Mouse (Mus musculus): ENCODE measurements around the gene Usp30. TPM values are rescaled to one million over a fixed set of nuclear protein-coding genes. Genes with fewer than 3 reads are reported as not detected.

Gene Usp30
- polyA plus RNA-seq, 1 experiment from 2014 or later: 7.6 TPM

DNA sequence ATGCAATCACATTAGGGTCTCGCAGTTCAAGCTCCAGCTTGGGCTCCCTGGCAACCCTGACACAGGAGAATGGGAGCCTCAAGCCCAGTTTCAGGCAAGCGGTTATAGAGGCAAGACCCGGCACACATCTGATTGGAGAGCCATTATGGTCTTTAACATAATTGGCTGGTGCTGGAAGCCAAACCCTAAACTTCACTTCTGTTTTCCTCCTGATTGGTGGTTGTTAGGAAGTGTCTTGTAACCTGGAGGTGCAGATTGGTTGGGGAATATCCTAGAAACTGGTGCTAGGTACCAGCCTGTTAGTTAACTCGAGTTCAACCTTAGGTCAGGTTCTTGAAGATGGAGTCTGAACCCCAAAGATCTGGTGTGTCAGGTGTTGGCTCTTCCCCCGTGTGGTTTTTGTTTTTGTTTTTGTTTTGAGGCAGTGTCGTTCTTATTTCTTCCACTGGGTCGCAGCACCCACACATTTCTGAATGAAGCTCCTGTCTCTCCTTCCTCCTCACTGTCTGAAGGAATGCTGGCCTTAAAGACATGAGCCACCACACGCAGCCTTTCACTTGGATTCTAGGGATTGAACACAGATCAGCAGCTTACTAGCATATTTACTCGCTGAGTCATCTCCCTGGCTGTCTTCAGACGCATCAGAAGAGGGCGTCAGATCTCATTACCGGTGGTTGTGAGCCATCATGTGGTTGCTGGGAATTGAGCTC is 97.0 kb downstream of the Usp30 start:
- Histone ChIP-seq H3K36me3 (ENCODE audit: control insufficient read depth, insufficient read depth, low read length) (peaks cover 16% of the 10 kb centered on the region), H3K27me3 (ENCODE audit: control insufficient read depth, insufficient read depth, low read length) (no peaks in the 10 kb centered on the region), H3K4me2 (ENCODE audit: low read length) (no peak overlapping the region), H3K27ac (replicated peaks in 1 of 2; ENCODE audit: control insufficient read depth in 1 of 2, insufficient read depth in 1 of 2, low read depth in 2 of 2, low read length in 2 of 2) (no peak overlapping the region), H3K9ac (ENCODE audit: low read length) (no peak overlapping the region), H3K4me3 (ENCODE audit: control insufficient read depth in 1 of 2, insufficient read depth in 1 of 2, low read depth in 1 of 2, low read length in 2 of 2) (no peak overlapping the region), H3K9me3 (ENCODE audit: control insufficient read depth, low read length) (no peaks in the 10 kb centered on the region), H3K4me1 (ENCODE audit: control insufficient read depth in 2 of 2, insufficient read depth in 2 of 2, low read length in 2 of 2) (peaks cover 2 to 7% of the 10 kb centered on the region in 2 experiments; a peak in 3 of 4 replicates)
- WGBS: 49% methylated on average over 12 of the region's 12 CpGs
- no peak for ATAC-seq (ENCODE audit: insufficient number of reproducible peaks, insufficient read depth, low FRiP score, low read depth)

DNA sequence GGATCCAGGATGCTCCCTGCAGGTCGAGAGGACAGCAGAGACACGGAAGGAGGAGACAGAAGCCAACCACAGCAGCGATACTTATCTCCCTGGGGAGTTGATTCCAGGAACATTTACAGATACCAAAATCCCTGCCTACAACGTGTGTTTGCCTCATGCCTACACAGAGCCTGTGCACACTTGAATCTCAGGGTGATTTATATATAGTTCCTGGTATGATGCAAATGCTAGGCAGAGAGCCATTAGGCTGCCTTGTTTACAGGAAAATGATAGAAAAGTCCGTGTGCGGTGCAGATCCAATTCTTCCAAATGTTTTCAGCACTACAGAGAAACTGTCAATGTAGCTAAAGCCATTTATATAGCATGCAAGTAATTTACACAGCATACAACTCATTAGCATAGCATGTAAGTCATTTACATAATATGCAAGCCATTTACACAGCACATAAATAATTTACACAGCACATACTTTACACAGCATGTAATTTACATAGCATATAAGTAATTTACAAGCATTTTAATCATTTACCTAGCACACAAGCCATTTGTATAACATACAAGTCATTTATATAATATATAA is 97.9 kb downstream of the Usp30 start:
- 58% methylated on average over 6 of the region's 6 CpGs for WGBS
- no peak overlapping the region for H3K4me2 ChIP-seq (ENCODE audit: low read length)
- H3K27me3 ChIP-seq (ENCODE audit: control insufficient read depth, insufficient read depth, low read length): no peaks in the 10 kb centered on the region
- H3K27ac ChIP-seq (replicated peaks in 1 of 2; ENCODE audit: control insufficient read depth in 1 of 2, insufficient read depth in 1 of 2, low read depth in 2 of 2, low read length in 2 of 2): no peak overlapping the region
- ATAC-seq (ENCODE audit: insufficient number of reproducible peaks, insufficient read depth, low FRiP score, low read depth): no peak
- H3K4me3 ChIP-seq (ENCODE audit: control insufficient read depth in 1 of 2, insufficient read depth in 1 of 2, low read depth in 1 of 2, low read length in 2 of 2): no peak overlapping the region
- no peaks in the 10 kb centered on the region for H3K9me3 ChIP-seq (ENCODE audit: control insufficient read depth, low read length)
- peaks cover 16% of the 10 kb centered on the region for H3K36me3 ChIP-seq (ENCODE audit: control insufficient read depth, insufficient read depth, low read length)
- no peak overlapping the region for H3K9ac ChIP-seq (ENCODE audit: low read length)
- H3K4me1 ChIP-seq (ENCODE audit: control insufficient read depth in 2 of 2, insufficient read depth in 2 of 2, low read length in 2 of 2): peaks cover 2 to 7% of the 10 kb centered on the region in 2 experiments; a peak in 3 of 4 replicates

DNA sequence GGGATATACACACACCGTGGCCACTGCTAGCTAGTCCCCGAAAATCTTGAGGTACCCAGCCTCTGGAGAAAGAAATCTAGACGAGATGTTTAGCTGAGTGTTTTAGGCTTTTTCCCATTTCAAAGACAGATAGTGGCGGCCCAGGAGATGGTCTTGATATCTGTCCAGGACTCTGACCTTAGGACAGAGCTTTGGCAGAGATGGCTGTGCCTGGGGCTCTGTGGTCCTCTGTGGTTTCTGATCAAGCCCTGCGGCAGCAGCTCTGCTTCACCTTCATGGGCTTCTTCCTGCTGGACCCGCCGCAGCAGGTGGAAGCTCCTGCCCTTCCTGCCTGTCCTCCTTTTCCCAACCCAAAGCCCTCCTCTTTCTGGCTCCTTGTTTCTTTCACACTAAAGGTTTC is 105.1 kb downstream of the Usp30 start:
- Histone ChIP-seq H3K9ac (ENCODE audit: low read length) (no peak overlapping the region), H3K36me3 (ENCODE audit: control insufficient read depth, insufficient read depth, low read length) (peaks cover 15% of the 10 kb centered on the region), H3K27me3 (ENCODE audit: control insufficient read depth, insufficient read depth, low read length) (no peaks in the 10 kb centered on the region), H3K4me3 (ENCODE audit: control insufficient read depth in 1 of 2, insufficient read depth in 1 of 2, low read depth in 1 of 2, low read length in 2 of 2) (no peak overlapping the region), H3K27ac (replicated peaks in 1 of 2; ENCODE audit: control insufficient read depth in 1 of 2, insufficient read depth in 1 of 2, low read depth in 2 of 2, low read length in 2 of 2) (no peak overlapping the region), H3K4me1 (ENCODE audit: control insufficient read depth in 2 of 2, insufficient read depth in 2 of 2, low read length in 2 of 2) (peaks cover 11 to 14% of the 10 kb centered on the region in 2 experiments), H3K9me3 (ENCODE audit: control insufficient read depth, low read length) (no peaks in the 10 kb centered on the region), H3K4me2 (ENCODE audit: low read length) (no peak overlapping the region)
- 78% methylated on average over 7 of the region's 7 CpGs for WGBS
- ATAC-seq (ENCODE audit: insufficient number of reproducible peaks, insufficient read depth, low FRiP score, low read depth): no peak

DNA sequence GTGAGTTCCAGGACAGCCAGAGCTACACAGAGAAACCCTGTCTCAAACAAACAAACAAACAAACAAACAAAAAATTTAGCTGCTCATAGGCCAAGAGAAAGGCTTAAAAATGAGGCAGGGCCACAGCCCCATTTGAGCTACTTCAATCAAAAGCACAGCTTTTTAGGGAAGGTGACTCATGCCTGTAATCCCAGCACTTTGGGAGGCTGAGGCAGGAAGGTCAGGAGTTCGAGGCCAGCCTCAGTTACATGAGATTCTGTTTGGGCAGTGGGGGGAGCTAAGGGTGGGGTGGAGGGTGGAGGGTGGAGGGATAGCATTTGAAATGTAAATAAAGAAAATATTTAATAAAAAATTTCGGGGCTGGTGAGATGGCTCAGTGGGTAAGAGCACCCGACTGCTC is 107.7 kb downstream of the Usp30 start:
- WGBS: 97% methylated on average over 3 of the region's 3 CpGs
- Histone ChIP-seq H3K4me2 (ENCODE audit: low read length) (no peak overlapping the region), H3K27ac (replicated peaks in 1 of 2; ENCODE audit: control insufficient read depth in 1 of 2, insufficient read depth in 1 of 2, low read depth in 2 of 2, low read length in 2 of 2) (no peak overlapping the region), H3K4me1 (ENCODE audit: control insufficient read depth in 2 of 2, insufficient read depth in 2 of 2, low read length in 2 of 2) (peaks cover 16 to 23% of the 10 kb centered on the region in 2 experiments), H3K9me3 (ENCODE audit: control insufficient read depth, low read length) (no peaks in the 10 kb centered on the region), H3K36me3 (ENCODE audit: control insufficient read depth, insufficient read depth, low read length) (no peaks in the 10 kb centered on the region), H3K9ac (ENCODE audit: low read length) (no peak overlapping the region), H3K27me3 (ENCODE audit: control insufficient read depth, insufficient read depth, low read length) (no peaks in the 10 kb centered on the region), H3K4me3 (ENCODE audit: control insufficient read depth in 1 of 2, insufficient read depth in 1 of 2, low read depth in 1 of 2, low read length in 2 of 2) (no peak overlapping the region)
- ATAC-seq (ENCODE audit: insufficient number of reproducible peaks, insufficient read depth, low FRiP score, low read depth): no peak

DNA sequence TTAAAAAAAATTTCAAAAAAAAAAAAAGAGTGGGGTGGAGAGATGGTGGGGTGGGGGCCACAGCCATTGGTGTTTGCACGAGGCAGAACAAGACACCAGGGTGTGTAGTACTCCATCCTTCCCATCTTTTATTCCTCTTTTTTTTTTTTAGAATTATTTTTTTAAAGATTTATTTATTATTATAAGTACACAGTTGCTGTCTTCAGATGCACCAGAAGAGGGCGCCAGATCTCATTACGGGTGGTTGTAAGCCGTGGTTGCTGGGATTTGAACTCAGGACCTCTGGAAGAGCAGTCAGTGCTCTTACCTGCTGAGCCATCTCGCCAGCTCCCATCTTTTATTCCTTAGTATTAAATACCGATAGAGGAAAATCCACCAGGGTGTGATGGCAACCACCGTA is 108.2 kb downstream of the Usp30 start:
- Histone ChIP-seq H3K4me1 (ENCODE audit: control insufficient read depth in 2 of 2, insufficient read depth in 2 of 2, low read length in 2 of 2) (peaks cover 16 to 23% of the 10 kb centered on the region in 2 experiments), H3K27ac (replicated peaks in 1 of 2; ENCODE audit: control insufficient read depth in 1 of 2, insufficient read depth in 1 of 2, low read depth in 2 of 2, low read length in 2 of 2) (peak overlapping the region; percentile 66 to 68), H3K9ac (ENCODE audit: low read length) (no peak overlapping the region), H3K36me3 (ENCODE audit: control insufficient read depth, insufficient read depth, low read length) (no peaks in the 10 kb centered on the region), H3K4me2 (ENCODE audit: low read length) (no peak overlapping the region), H3K9me3 (ENCODE audit: control insufficient read depth, low read length) (no peaks in the 10 kb centered on the region), H3K4me3 (ENCODE audit: control insufficient read depth in 1 of 2, insufficient read depth in 1 of 2, low read depth in 1 of 2, low read length in 2 of 2) (no peak overlapping the region), H3K27me3 (ENCODE audit: control insufficient read depth, insufficient read depth, low read length) (no peaks in the 10 kb centered on the region)
- WGBS: 72% methylated on average over 7 of the region's 7 CpGs
- no peak for ATAC-seq (ENCODE audit: insufficient number of reproducible peaks, insufficient read depth, low FRiP score, low read depth)

DNA sequence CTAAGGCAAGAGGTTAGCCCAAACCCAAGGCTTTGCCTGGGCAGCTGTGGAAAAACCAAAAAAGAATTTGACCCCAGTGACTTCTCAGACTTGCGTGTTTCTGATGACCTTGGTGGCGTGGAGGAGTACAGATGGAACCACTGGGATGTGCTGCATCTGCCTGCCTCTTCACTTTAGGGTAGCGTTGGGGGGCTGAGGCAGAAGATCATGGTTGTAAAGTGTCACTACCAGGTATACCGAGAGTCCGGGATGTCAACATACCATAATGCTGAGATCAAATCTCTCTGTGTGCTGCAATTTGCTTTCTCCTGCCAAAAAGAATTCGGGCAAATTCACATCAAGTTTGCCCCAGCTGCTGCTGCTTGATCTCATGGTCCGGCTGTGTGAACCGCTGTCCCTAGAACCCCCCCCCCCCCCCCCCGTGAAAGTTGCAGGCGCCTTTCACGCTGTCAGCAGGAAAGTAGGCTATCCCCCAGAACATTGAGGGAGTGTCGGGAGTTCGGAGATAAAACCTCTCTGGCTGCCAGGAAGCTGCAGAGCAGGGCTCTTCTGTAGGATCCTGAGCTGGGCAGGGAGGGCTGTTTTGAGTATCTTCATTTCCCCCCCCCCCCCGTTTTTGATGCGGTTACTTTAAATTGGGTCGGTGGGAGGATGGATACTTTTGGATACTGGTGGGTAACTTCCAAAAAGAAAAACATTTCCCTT is 108.8 kb downstream of the Usp30 start:
- peak overlapping the region; percentile 25; the same call in 1 of the 2 replicates for H3K9ac ChIP-seq (ENCODE audit: low read length)
- no peaks in the 10 kb centered on the region for H3K27me3 ChIP-seq (ENCODE audit: control insufficient read depth, insufficient read depth, low read length)
- ATAC-seq (ENCODE audit: insufficient number of reproducible peaks, insufficient read depth, low FRiP score, low read depth): no peak
- H3K9me3 ChIP-seq (ENCODE audit: control insufficient read depth, low read length): no peaks in the 10 kb centered on the region
- H3K27ac ChIP-seq (replicated peaks in 1 of 2; ENCODE audit: control insufficient read depth in 1 of 2, insufficient read depth in 1 of 2, low read depth in 2 of 2, low read length in 2 of 2): peak overlapping the region; percentile 66 to 68
- peak overlapping the region; percentile 79 for H3K4me2 ChIP-seq (ENCODE audit: low read length)
- WGBS: 14% methylated on average over 14 of the region's 16 CpGs
- peak overlapping the region; percentile 0 to 9; a peak in 1 of 4 replicates for H3K4me3 ChIP-seq (ENCODE audit: control insufficient read depth in 1 of 2, insufficient read depth in 1 of 2, low read depth in 1 of 2, low read length in 2 of 2)
- peaks cover 16 to 23% of the 10 kb centered on the region in 2 experiments for H3K4me1 ChIP-seq (ENCODE audit: control insufficient read depth in 2 of 2, insufficient read depth in 2 of 2, low read length in 2 of 2)
- H3K36me3 ChIP-seq (ENCODE audit: control insufficient read depth, insufficient read depth, low read length): no peaks in the 10 kb centered on the region

Data from heart, embryonic 14.5 days (tissue).